Mouse (Mus musculus) kidney, adult 8-10 months (tissue): ENCODE data around the gene Ap5m1.

Experiments used
- DNase-seq, 2 experiments: peaks; one replicate each; pipeline ENCODE4 v3.0.0; 2022

Ap5m1 gene

GRCm38 (mm10) chr14:49128544-49129263, 62.8 kb downstream of the Ap5m1 start:
- DNase-seq = no peak

- DNase-seq = no peak
These were observed 66.5 kb downstream of the Ap5m1 start for GRCm38 (mm10) chr14:49132391-49132790.

- DNase-seq = no peak
These were observed 72.3 kb downstream of the Ap5m1 start for GRCm38 (mm10) chr14:49138171-49138570.

GRCm38 (mm10) chr14:49140756-49141155, 74.9 kb downstream of the Ap5m1 start:
- DNase-seq = no peak
